Mouse (Mus musculus): ENCODE measurements around the gene Dock9. TPM values are rescaled to one million over a fixed set of nuclear protein-coding genes. Genes with fewer than 3 reads are reported as not detected.

Dock9 gene
- polyA plus RNA-seq, 1 experiment from 2014 or later, result 13.6 TPM

GRCm38 (mm10) chr14:121654416-121654967 is 143.1 kb downstream of the Dock9 start:
- Histone ChIP-seq H3K4me1 (ENCODE audit: control insufficient read depth, insufficient read depth, low read length) (peaks cover 11% of the 10 kb centered on the region), H3K9ac (ENCODE audit: low read depth, low read length) (0 out of 2 replicates have a peak overlapping the region, but pooled peaks have one; percentile 11), H3K36me3 (ENCODE audit: control insufficient read depth, insufficient read depth, low read length) (peaks cover 8% of the 10 kb centered on the region; the same call in 1 of the 2 replicates), H3K9me3 (ENCODE audit: control insufficient read depth, low read length) (no peaks in the 10 kb centered on the region), H3K4me2 (ENCODE audit: low read depth, low read length) (no peak overlapping the region), H3K4me3 (ENCODE audit: low read length) (no peak overlapping the region), H3K27ac (ENCODE audit: low read length) (peak overlapping the region; percentile 74), H3K27me3 (replicated peaks; ENCODE audit: control insufficient read depth, insufficient read depth, low read length) (no peaks in the 10 kb centered on the region)
- WGBS, result 48% methylated on average over 7 of the region's 7 CpGs
- no peak for ATAC-seq

GRCm38 (mm10) chr14:121653717-121654116 is 143.9 kb downstream of the Dock9 start:
- WGBS, result 72% methylated on average over 10 of the region's 10 CpGs
- peaks cover 13% of the 10 kb centered on the region for H3K4me1 ChIP-seq (ENCODE audit: control insufficient read depth, insufficient read depth, low read length)
- no peak overlapping the region for H3K9ac ChIP-seq (ENCODE audit: low read depth, low read length)
- no peak overlapping the region for H3K4me2 ChIP-seq (ENCODE audit: low read depth, low read length)
- no peaks in the 10 kb centered on the region for H3K27me3 ChIP-seq (replicated peaks; ENCODE audit: control insufficient read depth, insufficient read depth, low read length)
- no peak; the same call in 1 of the 2 replicates for ATAC-seq
- H3K36me3 ChIP-seq (ENCODE audit: control insufficient read depth, insufficient read depth, low read length), result peaks cover 8% of the 10 kb centered on the region; the same call in 1 of the 2 replicates
- no peak overlapping the region for H3K4me3 ChIP-seq (ENCODE audit: low read length)
- H3K27ac ChIP-seq (ENCODE audit: low read length), result peak overlapping the region; percentile 74
- H3K9me3 ChIP-seq (ENCODE audit: control insufficient read depth, low read length), result no peaks in the 10 kb centered on the region

DNA sequence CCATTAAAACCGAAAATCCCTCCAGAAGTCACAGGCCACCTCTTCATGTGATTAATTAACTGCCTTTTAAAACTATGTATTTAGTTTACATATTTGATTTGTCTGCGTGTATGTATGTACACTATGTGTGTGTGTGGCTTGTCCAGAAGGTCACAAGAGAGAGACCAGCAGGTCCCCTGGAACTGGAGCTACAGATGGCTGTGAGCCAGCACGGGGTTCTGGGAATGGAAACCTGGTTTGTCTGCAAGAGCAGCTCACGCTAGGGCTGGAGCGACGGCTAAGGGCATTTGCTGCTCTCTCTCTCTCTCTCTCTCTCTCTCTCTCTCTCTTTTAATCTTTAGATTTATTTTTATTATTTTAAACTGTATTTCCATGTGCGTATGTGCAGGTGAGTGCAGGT is 144.4 kb downstream of the Dock9 start:
- H3K4me3 ChIP-seq (ENCODE audit: low read length), result no peak overlapping the region
- peak overlapping the region; percentile 74; the same call in 1 of the 2 replicates for H3K27ac ChIP-seq (ENCODE audit: low read length)
- H3K36me3 ChIP-seq (ENCODE audit: control insufficient read depth, insufficient read depth, low read length), result peaks cover 8% of the 10 kb centered on the region; the same call in 1 of the 2 replicates
- 52% methylated on average over 7 of the region's 7 CpGs for WGBS
- H3K4me2 ChIP-seq (ENCODE audit: low read depth, low read length), result no peak overlapping the region
- no peak overlapping the region for H3K9ac ChIP-seq (ENCODE audit: low read depth, low read length)
- peaks cover 14% of the 10 kb centered on the region for H3K4me1 ChIP-seq (ENCODE audit: control insufficient read depth, insufficient read depth, low read length)
- H3K27me3 ChIP-seq (replicated peaks; ENCODE audit: control insufficient read depth, insufficient read depth, low read length), result no peaks in the 10 kb centered on the region
- no peaks in the 10 kb centered on the region for H3K9me3 ChIP-seq (ENCODE audit: control insufficient read depth, low read length)
- peak; percentile 66 for ATAC-seq

DNA sequence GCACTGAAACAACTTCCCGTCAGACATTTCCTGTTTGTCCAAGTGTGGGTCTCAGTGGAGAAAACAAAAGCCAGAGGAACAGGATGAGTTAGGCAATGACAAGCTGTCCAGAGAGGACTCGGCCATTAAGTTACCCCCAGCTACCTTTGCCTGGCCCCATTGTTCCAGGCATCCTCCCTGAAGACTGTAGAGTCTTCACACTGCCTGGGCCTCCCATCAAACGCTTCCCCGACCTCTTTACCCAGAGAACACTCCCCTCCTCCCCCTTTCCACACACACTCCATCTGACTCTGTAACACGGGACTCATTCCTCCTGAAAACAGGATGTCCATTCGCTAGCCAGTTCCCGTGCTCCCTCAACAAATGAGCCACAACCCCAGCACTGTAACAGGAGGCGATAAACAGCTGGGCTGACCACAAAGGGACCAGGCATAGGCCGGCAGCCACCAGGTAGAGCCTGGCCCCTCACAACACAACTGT is 149.0 kb downstream of the Dock9 start:
- 34% methylated on average over 9 of the region's 9 CpGs for WGBS
- H3K4me1 ChIP-seq (ENCODE audit: control insufficient read depth, insufficient read depth, low read length), result peaks cover 10% of the 10 kb centered on the region
- H3K36me3 ChIP-seq (ENCODE audit: control insufficient read depth, insufficient read depth, low read length), result peaks cover 4% of the 10 kb centered on the region; the same call in 1 of the 2 replicates
- peak; percentile 61 for ATAC-seq
- no peak overlapping the region for H3K4me2 ChIP-seq (ENCODE audit: low read depth, low read length)
- H3K4me3 ChIP-seq (ENCODE audit: low read length), result no peak overlapping the region
- peak overlapping the region; percentile 58 for H3K27ac ChIP-seq (ENCODE audit: low read length)
- no peaks in the 10 kb centered on the region for H3K27me3 ChIP-seq (replicated peaks; ENCODE audit: control insufficient read depth, insufficient read depth, low read length)
- H3K9ac ChIP-seq (ENCODE audit: low read depth, low read length), result 0 out of 2 replicates have a peak overlapping the region, but pooled peaks have one; percentile 20
- H3K9me3 ChIP-seq (ENCODE audit: control insufficient read depth, low read length), result no peaks in the 10 kb centered on the region

DNA sequence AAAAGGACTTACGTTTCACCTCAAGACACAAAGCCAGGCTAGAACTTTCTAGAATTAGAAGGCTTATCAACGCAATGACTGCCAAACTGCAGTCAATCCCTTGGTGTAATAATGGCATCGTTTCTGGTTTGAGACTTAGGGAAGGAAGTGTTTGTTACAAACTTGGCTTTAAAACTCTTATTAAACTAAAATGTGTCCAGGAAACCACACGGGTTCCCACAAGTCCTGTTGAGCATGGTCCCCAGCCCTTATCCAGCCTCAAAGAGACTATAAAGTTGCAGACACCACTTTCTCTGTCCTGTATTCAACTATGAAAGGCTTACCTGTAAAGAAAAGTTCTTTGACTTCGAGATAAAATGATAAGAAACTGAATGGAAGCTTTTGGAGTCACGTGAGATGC is 149.9 kb downstream of the Dock9 start:
- Histone ChIP-seq H3K9me3 (ENCODE audit: control insufficient read depth, low read length) (no peaks in the 10 kb centered on the region), H3K27me3 (replicated peaks; ENCODE audit: control insufficient read depth, insufficient read depth, low read length) (no peaks in the 10 kb centered on the region), H3K4me1 (ENCODE audit: control insufficient read depth, insufficient read depth, low read length) (peaks cover 8% of the 10 kb centered on the region; the same call in 1 of the 2 replicates), H3K4me3 (ENCODE audit: low read length) (no peak overlapping the region), H3K4me2 (ENCODE audit: low read depth, low read length) (no peak overlapping the region), H3K27ac (ENCODE audit: low read length) (peak overlapping the region; percentile 17), H3K9ac (ENCODE audit: low read depth, low read length) (no peak overlapping the region), H3K36me3 (ENCODE audit: control insufficient read depth, insufficient read depth, low read length) (peaks cover 4% of the 10 kb centered on the region; the same call in 1 of the 2 replicates)
- ATAC-seq, result no peak
- WGBS, result 82% methylated on average over 6 of the region's 6 CpGs

DNA sequence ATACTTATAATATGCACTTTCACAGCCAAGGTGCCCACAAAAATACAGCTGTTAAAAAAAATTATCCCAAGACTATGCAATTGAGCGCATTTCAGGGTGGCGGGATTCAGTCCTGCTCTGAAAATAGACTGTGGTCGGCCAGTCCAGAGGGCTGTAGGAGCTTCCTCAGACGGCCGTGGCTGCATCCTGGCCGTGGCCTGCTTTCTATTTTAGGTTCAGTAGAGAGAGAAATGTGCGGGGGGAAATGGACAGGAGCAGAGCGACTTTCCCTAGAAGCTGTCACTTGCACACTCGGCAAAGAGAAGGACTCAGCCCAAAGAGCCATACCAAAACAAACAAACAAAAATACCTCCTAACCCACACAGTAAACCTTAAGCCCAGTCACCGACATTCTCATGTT is 151.0 kb downstream of the Dock9 start:
- no peaks in the 10 kb centered on the region for H3K9me3 ChIP-seq (ENCODE audit: control insufficient read depth, low read length)
- peaks cover under 1% of the 10 kb centered on the region; the same call in 1 of the 2 replicates for H3K36me3 ChIP-seq (ENCODE audit: control insufficient read depth, insufficient read depth, low read length)
- peaks cover 8% of the 10 kb centered on the region; the same call in 1 of the 2 replicates for H3K4me1 ChIP-seq (ENCODE audit: control insufficient read depth, insufficient read depth, low read length)
- no peak overlapping the region for H3K4me2 ChIP-seq (ENCODE audit: low read depth, low read length)
- 0 out of 2 replicates have a peak overlapping the region, but pooled peaks have one; percentile 28 for H3K27ac ChIP-seq (ENCODE audit: low read length)
- ATAC-seq, result no peak
- no peak overlapping the region for H3K9ac ChIP-seq (ENCODE audit: low read depth, low read length)
- no peaks in the 10 kb centered on the region for H3K27me3 ChIP-seq (replicated peaks; ENCODE audit: control insufficient read depth, insufficient read depth, low read length)
- no peak overlapping the region for H3K4me3 ChIP-seq (ENCODE audit: low read length)
- WGBS, result 65% methylated on average over 10 of the region's 10 CpGs

GRCm38 (mm10) chr14:121644302-121644701 is 153.3 kb downstream of the Dock9 start:
- Histone ChIP-seq H3K27me3 (replicated peaks; ENCODE audit: control insufficient read depth, insufficient read depth, low read length) (no peaks in the 10 kb centered on the region), H3K4me2 (ENCODE audit: low read depth, low read length) (no peak overlapping the region), H3K4me3 (ENCODE audit: low read length) (no peak overlapping the region), H3K36me3 (ENCODE audit: control insufficient read depth, insufficient read depth, low read length) (peaks cover 6% of the 10 kb centered on the region; the same call in 1 of the 2 replicates), H3K9me3 (ENCODE audit: control insufficient read depth, low read length) (no peaks in the 10 kb centered on the region), H3K27ac (ENCODE audit: low read length) (no peak overlapping the region), H3K4me1 (ENCODE audit: control insufficient read depth, insufficient read depth, low read length) (peaks cover 8% of the 10 kb centered on the region; the same call in 1 of the 2 replicates), H3K9ac (ENCODE audit: low read depth, low read length) (no peak overlapping the region)
- WGBS, result 79% methylated on average over 2 of the region's 2 CpGs
- no peak for ATAC-seq

DNA sequence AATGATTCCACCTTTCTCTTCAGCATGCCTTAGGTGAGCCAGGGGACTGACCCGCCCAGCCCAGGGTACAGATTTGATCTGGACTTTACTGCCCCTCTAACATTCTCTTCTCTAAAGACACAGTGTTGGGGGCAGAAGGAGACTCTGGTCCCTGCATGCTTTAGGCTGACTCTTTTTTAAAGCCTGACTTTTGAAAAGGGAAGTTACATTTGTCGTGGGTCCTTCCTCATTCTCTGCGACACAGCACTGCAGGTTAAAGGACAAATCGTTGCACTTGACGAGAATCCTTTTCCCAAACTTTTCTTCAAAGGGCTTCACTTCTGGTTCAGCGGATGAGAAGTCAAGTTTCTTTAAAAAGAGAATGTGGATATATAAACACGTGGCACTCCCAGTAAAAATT is 156.4 kb downstream of the Dock9 start:
- Histone ChIP-seq H3K27me3 (replicated peaks; ENCODE audit: control insufficient read depth, insufficient read depth, low read length) (no peaks in the 10 kb centered on the region), H3K9me3 (ENCODE audit: control insufficient read depth, low read length) (no peaks in the 10 kb centered on the region), H3K27ac (ENCODE audit: low read length) (no peak overlapping the region), H3K4me1 (ENCODE audit: control insufficient read depth, insufficient read depth, low read length) (no peaks in the 10 kb centered on the region), H3K36me3 (ENCODE audit: control insufficient read depth, insufficient read depth, low read length) (peaks cover 9% of the 10 kb centered on the region), H3K9ac (ENCODE audit: low read depth, low read length) (no peak overlapping the region), H3K4me2 (ENCODE audit: low read depth, low read length) (no peak overlapping the region), H3K4me3 (ENCODE audit: low read length) (no peak overlapping the region)
- WGBS, result 81% methylated on average over 7 of the region's 7 CpGs
- no peak for ATAC-seq

- WGBS, result 68% methylated on average over 12 of the region's 12 CpGs
- no peak overlapping the region for H3K9ac ChIP-seq (ENCODE audit: low read depth, low read length)
- H3K36me3 ChIP-seq (ENCODE audit: control insufficient read depth, insufficient read depth, low read length), result peaks cover 9% of the 10 kb centered on the region; the same call in 1 of the 2 replicates
- H3K9me3 ChIP-seq (ENCODE audit: control insufficient read depth, low read length), result no peaks in the 10 kb centered on the region
- H3K27ac ChIP-seq (ENCODE audit: low read length), result no peak overlapping the region
- no peaks in the 10 kb centered on the region for H3K4me1 ChIP-seq (ENCODE audit: control insufficient read depth, insufficient read depth, low read length)
- H3K4me2 ChIP-seq (ENCODE audit: low read depth, low read length), result no peak overlapping the region
- no peak overlapping the region for H3K4me3 ChIP-seq (ENCODE audit: low read length)
- H3K27me3 ChIP-seq (replicated peaks; ENCODE audit: control insufficient read depth, insufficient read depth, low read length), result no peaks in the 10 kb centered on the region
- 0 out of 2 replicates have a peak, but pooled peaks have one; percentile 50 for ATAC-seq
Observed at GRCm38 (mm10) chr14:121636935-121637510, 160.6 kb downstream of the Dock9 start.
